Comparison of ENCODE assay signal across 7 mouse cellular contexts in genomic region chr5:9100207-9100848, GRCm38 (mm10). TPM values are rescaled to one million over a fixed set of nuclear protein-coding genes. Genes with fewer than 3 reads are reported as not detected.
A peak's percentile ranks its signal among the peaks of the same experiment; 100 is the strongest.
DNase-seq lines count a peak whose midpoint lies in the region; ATAC-seq lines count a peak whose summit lies in the region.

Gene Tmem243 (plus strand): TSS chr5:9100668.

- peak; percentile 96 for DNase-seq in adrenal gland, postnatal 10 days
- DNase-seq in embryonic facial prominence, embryonic 11.5 days (ENCODE audit: low spot score), result peak; percentile 90
- peak; percentile 100 for DNase-seq in heart, adult 11 months
- peak; percentile 93 for DNase-seq in kidney, adult 18-20 months
- peak; percentile 93 for DNase-seq in limb, embryonic 11.5 days (ENCODE audit: low spot score)
- DNase-seq in midbrain, embryonic 14.5 days, result peak; percentile 93
- DNase-seq in spleen, adult 18-20 months, result peak; percentile 88 to 89

- peak within 1 kb of the TSS; percentile 81 for H3K9ac ChIP-seq in embryonic facial prominence, embryonic 11.5 days (replicated peaks; ENCODE audit: low read length)
- peak within 1 kb of the TSS; percentile 79 for H3K9ac ChIP-seq in limb, embryonic 11.5 days (ENCODE audit: low read length)
- H3K9ac ChIP-seq in midbrain, embryonic 14.5 days (replicated peaks; ENCODE audit: low read length), result peak within 1 kb of the TSS; percentile 64

- peak within 1 kb of the TSS; percentile 85 for H3K4me3 ChIP-seq in embryonic facial prominence, embryonic 11.5 days (ENCODE audit: low read depth, low read length)
- peak within 1 kb of the TSS; percentile 81 for H3K4me3 ChIP-seq in limb, embryonic 11.5 days (ENCODE audit: low read depth, low read length)
- H3K4me3 ChIP-seq in midbrain, embryonic 14.5 days (replicated peaks; ENCODE audit: low read depth, low read length), result peak within 1 kb of the TSS; percentile 82

- peak within 1 kb of the TSS; percentile 92 for H3K4me2 ChIP-seq in embryonic facial prominence, embryonic 11.5 days (ENCODE audit: low read depth, low read length)
- peak within 1 kb of the TSS; percentile 81 for H3K4me2 ChIP-seq in limb, embryonic 11.5 days (ENCODE audit: low read depth, severe bottlenecking)
- H3K4me2 ChIP-seq in midbrain, embryonic 14.5 days (ENCODE audit: low read length), result peak within 1 kb of the TSS; percentile 90

- H3K36me3 ChIP-seq in embryonic facial prominence, embryonic 11.5 days (replicated peaks; ENCODE audit: control insufficient read depth, insufficient read depth, low read depth, low read length), result no peaks in the 10 kb centered on the region
- no peaks in the 10 kb centered on the region for H3K36me3 ChIP-seq in limb, embryonic 11.5 days (ENCODE audit: control insufficient read depth, insufficient read depth, low read length)
- no peaks in the 10 kb centered on the region for H3K36me3 ChIP-seq in midbrain, embryonic 14.5 days (ENCODE audit: control insufficient read depth, insufficient read depth, low read length)

- WGBS in embryonic facial prominence, embryonic 11.5 days, result under 1% methylated on average over 53 of the region's 59 CpGs
- under 1% methylated on average over 56 of the region's 59 CpGs for WGBS in limb, embryonic 11.5 days
- WGBS in midbrain, embryonic 14.5 days, result under 1% methylated on average over 59 of the region's 59 CpGs

- peak; percentile 98 for ATAC-seq in embryonic facial prominence, embryonic 11.5 days (replicated peaks; ENCODE audit: insufficient number of reproducible peaks, low FRiP score, low TSS enrichment, low read depth)
- ATAC-seq in limb, embryonic 11.5 days (ENCODE audit: insufficient number of reproducible peaks, low FRiP score, low TSS enrichment, low read depth), result peak; percentile 95
- peak; percentile 97 for ATAC-seq in midbrain, embryonic 14.5 days (ENCODE audit: low FRiP score, low TSS enrichment)

- peaks cover 6% of the 10 kb centered on the region for H3K27me3 ChIP-seq in embryonic facial prominence, embryonic 11.5 days (ENCODE audit: control insufficient read depth, insufficient read depth, low read length)
- H3K27me3 ChIP-seq in limb, embryonic 11.5 days (ENCODE audit: control insufficient read depth, insufficient read depth, low read length), result no peaks in the 10 kb centered on the region
- H3K27me3 ChIP-seq in midbrain, embryonic 14.5 days (ENCODE audit: control insufficient read depth, insufficient read depth, low read length), result 0 out of 2 replicates have a peak, but pooled peaks cover 4% of the 10 kb centered on the region

- no peaks in the 10 kb centered on the region for H3K9me3 ChIP-seq in embryonic facial prominence, embryonic 11.5 days (replicated peaks; ENCODE audit: control insufficient read depth, low read length)
- no peaks in the 10 kb centered on the region; the same call in 1 of the 2 replicates for H3K9me3 ChIP-seq in limb, embryonic 11.5 days (ENCODE audit: control insufficient read depth, low read length)
- peaks cover 7% of the 10 kb centered on the region; the same call in 1 of the 2 replicates for H3K9me3 ChIP-seq in midbrain, embryonic 14.5 days (ENCODE audit: control insufficient read depth, low read length)

- no peaks in the 10 kb centered on the region for H3K4me1 ChIP-seq in embryonic facial prominence, embryonic 11.5 days (ENCODE audit: control insufficient read depth, insufficient read depth, low read length)
- no peaks in the 10 kb centered on the region for H3K4me1 ChIP-seq in limb, embryonic 11.5 days (ENCODE audit: control insufficient read depth, insufficient read depth, low read length)
- H3K4me1 ChIP-seq in midbrain, embryonic 14.5 days (ENCODE audit: control insufficient read depth, insufficient read depth, low read length), result peaks cover 12% of the 10 kb centered on the region

- no peak within 1 kb of the TSS for H3K27ac ChIP-seq in embryonic facial prominence, embryonic 11.5 days (replicated peaks; ENCODE audit: low read depth, low read length)
- H3K27ac ChIP-seq in limb, embryonic 11.5 days (replicated peaks; ENCODE audit: low read depth, low read length), result no peak within 1 kb of the TSS
- H3K27ac ChIP-seq in midbrain, embryonic 14.5 days (replicated peaks; ENCODE audit: low read depth, low read length), result no peak within 1 kb of the TSS

RNA-seq across cellular contexts. Expression of gene Tmem243, which starts in this region (rescaled TPM):
- 10 to 100 TPM; 26.2 to 26.8 TPM for total RNA-seq in adrenal gland, postnatal 10 days (2021)
- polyA plus RNA-seq in embryonic facial prominence, embryonic 11.5 days (2014; fragmentation: Nextera tagmentation; extraction: Ambion mirVana), result 17.1 and 17.3 TPM in 2 replicates
- 20.9 and 24.2 TPM in 2 replicates for polyA plus RNA-seq in limb, embryonic 11.5 days (2014; fragmentation: Nextera tagmentation; extraction: Ambion mirVana)
- polyA plus RNA-seq in midbrain, embryonic 14.5 days (2014; fragmentation: Nextera tagmentation; extraction: Ambion mirVana), result 11.9 and 14.9 TPM in 2 replicates
